Mouse (Mus musculus) heart, embryonic 14.5 days (tissue): Measurements from ENCODE around the gene Cdk12. TPM values are rescaled to one million over a fixed set of nuclear protein-coding genes. Genes with fewer than 3 reads are reported as not detected.

Source experiments
- ATAC-seq: fragments of 200-750 bp; cut with Nextera tagmentation; 2 replicates; pipeline ENCODE4 v1.8.0; 2017; ENCODE audit warnings: low read depth, moderate TSS enrichment; ENCODE audit not compliant: insufficient number of reproducible peaks, insufficient read depth, low FRiP score
- H3K27ac ChIP-seq, 2 experiments: fragments of 200-500 bp in 1 of 2; fragments of 300-500 bp in 1 of 2; sonication (generic) in 1 of 2; replicated peaks in 1 of 2; 2 replicates each; pipeline ENCODE4 v1.5.1; 2012 to 2014; ENCODE audit warnings: low read depth in 2 of 2, low read length in 2 of 2, control low read depth in 1 of 2, mild to moderate bottlenecking in 1 of 2, mixed read lengths in 1 of 2; ENCODE audit not compliant: control insufficient read depth in 1 of 2, insufficient read depth in 1 of 2
- H3K27me3 ChIP-seq: fragments of 300-500 bp; sonication (generic); 2 replicates; pipeline ENCODE4 v1.6.1; 2014; ENCODE audit warnings: mild to moderate bottlenecking, low read length, control low read depth; ENCODE audit not compliant: control insufficient read depth, insufficient read depth
- H3K36me3 ChIP-seq: fragments of 300-500 bp; sonication (generic); 2 replicates; pipeline ENCODE4 v1.6.1; 2014; ENCODE audit warnings: mild to moderate bottlenecking, control low read depth, low read length, mixed read lengths; ENCODE audit not compliant: control insufficient read depth, insufficient read depth
- H3K4me1 ChIP-seq, 2 experiments: fragments of 200-500 bp in 1 of 2; fragments of 300-500 bp in 1 of 2; sonication (generic) in 1 of 2; 2 replicates each; pipeline ENCODE4 v1.6.1; 2012 to 2014; ENCODE audit warnings: low read length in 2 of 2, control low read depth in 1 of 2, mixed read lengths in 1 of 2; ENCODE audit not compliant: control insufficient read depth in 2 of 2, insufficient read depth in 2 of 2
- H3K4me2 ChIP-seq: fragments of 300-500 bp; sonication (generic); 2 replicates; pipeline ENCODE4 v1.6.1; 2014; ENCODE audit warnings: mild to moderate bottlenecking, low read length
- H3K4me3 ChIP-seq, 2 experiments: fragments of 200-500 bp in 1 of 2; fragments of 300-500 bp in 1 of 2; sonication (generic) in 1 of 2; 2 replicates each; pipeline ENCODE4 v1.5.1; 2012 to 2014; ENCODE audit warnings: low read length in 2 of 2, mild to moderate bottlenecking in 2 of 2, control low read depth in 1 of 2, low read depth in 1 of 2, moderate library complexity in 1 of 2; ENCODE audit not compliant: control insufficient read depth in 1 of 2, insufficient read depth in 1 of 2
- H3K9ac ChIP-seq: fragments of 300-500 bp; sonication (generic); 2 replicates; pipeline ENCODE4 v1.6.1; 2014; ENCODE audit warnings: mild to moderate bottlenecking, low read length
- H3K9me3 ChIP-seq: fragments of 300-500 bp; sonication (generic); 2 replicates; pipeline ENCODE4 v1.6.1; 2016; ENCODE audit warnings: low read length, control low read depth; ENCODE audit not compliant: control insufficient read depth
- whole genome bisulfite sequencing: fragments of 180-500 bp; shearing (Covaris S2); extraction: QIAGEN DNeasy Blood & Tissue Kit; methylation state at CpG from one replicate; pipeline ENCODE4 v1.1.7; 2014; 5-methylcytosine and 5-hydroxymethylcytosine counted together
- polyA plus RNA-seq: library from polyadenylated mRNA; unstranded; fragments of >200 nt; fragmentation: Nextera tagmentation; extraction: Ambion mirVana; gene quantifications from 2 replicates; pipeline ENCODE4 v1.2.1, GENCODE M21; 2014

Cdk12 gene
- polyA plus RNA-seq, 1 experiment from 2014 or later: 9.8 TPM

DNA sequence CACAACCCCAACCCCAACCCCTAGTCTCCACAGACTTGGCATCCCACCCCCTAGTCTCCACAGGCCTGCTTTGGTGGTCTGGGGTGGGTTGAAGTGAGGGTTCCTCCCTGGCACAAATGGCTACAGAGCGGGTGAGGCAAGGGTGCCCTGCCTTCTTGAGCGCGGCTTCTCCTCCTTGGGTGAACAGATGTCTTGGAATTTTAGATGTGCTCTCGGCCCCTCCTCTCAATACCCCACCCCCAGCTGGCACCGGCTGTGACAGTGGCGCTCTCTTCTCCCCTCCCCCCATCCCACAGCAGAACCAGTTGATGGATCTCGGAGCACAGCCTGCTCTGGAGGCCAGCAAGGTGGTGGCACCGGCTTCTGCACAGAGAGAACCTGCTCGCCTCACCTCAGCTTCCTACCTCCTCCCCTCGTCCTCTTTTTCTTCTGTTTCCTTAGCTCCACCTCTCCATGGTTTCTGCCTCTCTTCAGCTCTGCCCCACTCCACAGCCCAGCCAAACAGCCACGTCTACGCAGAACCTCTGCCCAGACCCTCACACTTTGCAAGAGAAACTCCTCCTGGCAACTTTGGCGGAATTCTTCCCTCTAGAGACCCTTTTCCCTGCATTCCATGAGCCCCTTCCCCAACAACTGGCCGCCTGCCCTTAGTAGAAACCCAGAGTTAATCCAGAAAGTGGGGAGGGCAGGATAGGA is 115.7 kb downstream of the Cdk12 start:
- H3K27ac ChIP-seq: no peak overlapping the region
- peaks cover 99% of the 10 kb centered on the region for H3K27me3 ChIP-seq
- no peak overlapping the region for H3K9ac ChIP-seq
- H3K4me3 ChIP-seq: no peak overlapping the region
- no peaks in the 10 kb centered on the region for H3K9me3 ChIP-seq
- under 1% methylated on average over 14 of the region's 14 CpGs for WGBS
- H3K4me1 ChIP-seq: no peaks in the 10 kb centered on the region
- no peak for ATAC-seq
- H3K4me2 ChIP-seq: no peak overlapping the region
- no peaks in the 10 kb centered on the region for H3K36me3 ChIP-seq

- Histone ChIP-seq H3K4me1 (no peaks in the 10 kb centered on the region), H3K4me2 (no peak overlapping the region), H3K27me3 (peaks cover 100% of the 10 kb centered on the region), H3K9ac (no peak overlapping the region), H3K9me3 (no peaks in the 10 kb centered on the region), H3K4me3 (no peak overlapping the region), H3K36me3 (no peaks in the 10 kb centered on the region), H3K27ac (no peak overlapping the region)
- ATAC-seq: no peak
- 7% methylated on average over 15 of the region's 15 CpGs for WGBS
These were observed 116.3 kb downstream of the Cdk12 start for GRCm38 (mm10) chr11:98319120-98319519.

DNA sequence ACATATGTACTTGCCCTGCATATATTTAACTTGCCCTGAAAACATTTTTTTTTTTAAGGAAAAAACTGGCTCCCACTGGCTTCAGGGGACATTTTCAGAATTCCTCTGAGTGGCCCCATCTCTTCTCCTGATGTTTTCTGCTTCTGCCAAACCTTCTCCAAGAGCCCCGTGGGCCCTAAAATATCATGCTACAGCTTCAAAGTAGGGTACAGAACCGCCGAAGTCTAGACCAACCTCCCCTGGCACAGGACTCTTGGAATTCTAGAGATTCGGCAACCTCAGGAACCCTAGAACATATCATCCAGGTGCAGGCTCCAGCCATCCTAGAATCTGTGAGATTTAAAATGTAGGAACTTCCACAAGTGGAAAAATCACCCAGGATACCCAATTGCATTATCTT is 116.7 kb downstream of the Cdk12 start:
- no peak for ATAC-seq
- H3K4me2 ChIP-seq: no peak overlapping the region
- H3K36me3 ChIP-seq: no peaks in the 10 kb centered on the region
- no peaks in the 10 kb centered on the region for H3K4me1 ChIP-seq
- H3K9ac ChIP-seq: no peak overlapping the region
- no peaks in the 10 kb centered on the region for H3K9me3 ChIP-seq
- H3K27ac ChIP-seq: no peak overlapping the region
- no peak overlapping the region for H3K4me3 ChIP-seq
- peaks cover 100% of the 10 kb centered on the region for H3K27me3 ChIP-seq
- WGBS: 19% methylated on average over 4 of the region's 4 CpGs

GRCm38 (mm10) chr11:98319944-98320343 is 117.1 kb downstream of the Cdk12 start:
- Histone ChIP-seq H3K4me3 (no peak overlapping the region), H3K36me3 (no peaks in the 10 kb centered on the region), H3K27ac (no peak overlapping the region), H3K4me1 (no peaks in the 10 kb centered on the region), H3K9me3 (no peaks in the 10 kb centered on the region), H3K27me3 (peaks cover 100% of the 10 kb centered on the region), H3K9ac (no peak overlapping the region), H3K4me2 (no peak overlapping the region)
- ATAC-seq: no peak
- WGBS: 11% methylated on average over 2 of the region's 2 CpGs

- 14% methylated on average over 12 of the region's 12 CpGs for WGBS
- H3K4me2 ChIP-seq: no peak overlapping the region
- peaks cover 100% of the 10 kb centered on the region for H3K27me3 ChIP-seq
- no peaks in the 10 kb centered on the region for H3K36me3 ChIP-seq
- H3K4me3 ChIP-seq: no peak overlapping the region
- no peak overlapping the region for H3K27ac ChIP-seq
- ATAC-seq: no peak
- no peaks in the 10 kb centered on the region for H3K4me1 ChIP-seq
- H3K9me3 ChIP-seq: no peaks in the 10 kb centered on the region
- H3K9ac ChIP-seq: no peak overlapping the region
These were observed 117.5 kb downstream of the Cdk12 start for GRCm38 (mm10) chr11:98320381-98320780.

DNA sequence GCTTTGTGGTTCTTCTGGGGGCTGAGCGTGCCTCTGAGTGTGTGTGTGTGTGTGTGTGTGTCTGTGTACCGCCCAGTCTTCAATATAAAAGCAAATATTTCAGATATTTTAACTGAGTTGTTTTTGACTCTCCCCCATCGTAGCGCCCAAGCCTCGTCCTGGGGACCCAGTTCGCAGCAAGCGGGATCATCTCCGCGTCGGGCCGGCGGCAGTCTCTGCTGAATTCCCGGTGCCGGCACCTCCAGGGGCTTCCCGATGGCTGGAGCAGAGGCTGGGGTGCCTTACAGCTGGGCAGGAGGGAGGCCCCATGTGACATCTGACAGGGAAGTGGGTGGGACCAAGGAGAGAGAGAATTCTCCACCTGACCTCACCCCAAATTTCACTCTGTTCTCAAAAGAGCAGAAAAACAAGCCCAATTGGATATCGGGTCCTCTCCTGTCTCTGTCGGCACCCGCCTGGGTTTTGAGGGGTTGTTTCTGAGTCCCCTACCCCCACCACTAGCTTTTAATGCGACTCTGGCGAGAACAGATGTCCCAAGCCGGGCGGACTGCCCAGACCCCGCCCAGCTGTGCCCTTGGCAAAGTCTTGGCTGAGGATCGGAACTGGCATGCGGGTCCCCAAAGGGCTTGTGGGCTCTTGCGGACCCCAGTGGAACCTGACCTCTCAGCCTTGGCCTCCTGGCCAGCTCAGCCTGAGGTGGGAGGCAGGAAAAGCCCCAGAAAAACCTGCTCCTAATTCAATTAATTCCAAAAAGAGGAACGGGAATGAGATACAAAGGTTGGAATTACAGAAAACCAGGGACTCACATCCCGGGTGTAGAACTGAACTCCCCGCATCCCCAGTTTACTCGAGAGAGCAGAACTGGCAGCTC is 118.2 kb downstream of the Cdk12 start:
- no peak for ATAC-seq
- H3K27me3 ChIP-seq: peaks cover 100% of the 10 kb centered on the region
- H3K4me3 ChIP-seq: no peak overlapping the region
- no peak overlapping the region for H3K9ac ChIP-seq
- no peak overlapping the region for H3K4me2 ChIP-seq
- no peaks in the 10 kb centered on the region for H3K4me1 ChIP-seq
- H3K27ac ChIP-seq: no peak overlapping the region
- WGBS: 2% methylated on average over 30 of the region's 30 CpGs
- H3K9me3 ChIP-seq: no peaks in the 10 kb centered on the region
- H3K36me3 ChIP-seq: no peaks in the 10 kb centered on the region

DNA sequence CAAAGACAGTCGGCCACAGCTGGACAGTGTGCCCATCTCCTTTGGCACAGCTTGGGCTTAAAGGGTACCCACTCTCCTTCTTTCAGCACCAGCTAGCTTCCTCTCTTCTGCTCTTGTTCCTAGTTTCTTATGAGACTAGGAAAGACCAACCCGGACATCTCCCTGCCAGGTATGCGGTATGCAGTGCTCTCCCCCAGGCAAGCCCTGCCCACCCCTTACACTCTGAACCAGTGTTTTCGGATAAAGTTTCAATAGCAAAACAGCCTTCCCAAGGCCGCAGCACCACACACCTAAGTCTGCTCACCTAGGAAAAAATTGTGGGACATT is 118.8 kb downstream of the Cdk12 start:
- Histone ChIP-seq H3K27ac (no peak overlapping the region), H3K36me3 (no peaks in the 10 kb centered on the region), H3K9me3 (no peaks in the 10 kb centered on the region), H3K4me1 (no peaks in the 10 kb centered on the region), H3K4me3 (no peak overlapping the region), H3K9ac (no peak overlapping the region), H3K4me2 (no peak overlapping the region), H3K27me3 (peaks cover 100% of the 10 kb centered on the region)
- ATAC-seq: no peak
- 9% methylated on average over 5 of the region's 5 CpGs for WGBS
